Mouse (Mus musculus): ENCODE results near the gene Cfap97d2. TPM values are rescaled to one million over a fixed set of nuclear protein-coding genes. Genes with fewer than 3 reads are reported as not detected.

The Cfap97d2 gene
- polyA plus RNA-seq (2015; fragmentation: Illumina TruSeq; extraction: RNeasy Lipid Tissue Mini Kit (QIAGEN cat#74804); ENCODE audit: insufficient read depth, low replicate concordance): not detected

DNA sequence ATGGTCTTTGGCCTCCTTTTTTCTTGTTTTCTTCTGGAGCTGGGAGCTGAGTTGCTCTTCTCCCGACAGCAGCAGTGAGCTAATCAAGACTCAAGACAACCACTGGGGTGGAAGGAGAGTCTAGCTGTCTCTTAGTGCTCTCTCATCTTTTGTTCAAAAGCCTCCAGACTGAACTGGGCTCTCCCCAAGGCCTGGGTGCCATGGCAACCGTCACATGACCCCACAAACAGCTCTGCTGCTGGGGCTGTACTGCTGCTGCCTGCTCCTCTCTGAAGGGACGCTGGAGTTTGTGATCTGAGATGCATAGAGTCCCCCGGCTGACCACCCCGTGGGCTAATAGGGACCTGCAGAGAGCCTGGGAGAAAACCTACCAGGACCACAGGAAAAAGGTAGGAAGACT lies at the start of gene Cfap97d2:
TSS of gene Cfap97d2 (plus strand) at position 222 of the 400 bp plus-strand sequence.

DNA sequence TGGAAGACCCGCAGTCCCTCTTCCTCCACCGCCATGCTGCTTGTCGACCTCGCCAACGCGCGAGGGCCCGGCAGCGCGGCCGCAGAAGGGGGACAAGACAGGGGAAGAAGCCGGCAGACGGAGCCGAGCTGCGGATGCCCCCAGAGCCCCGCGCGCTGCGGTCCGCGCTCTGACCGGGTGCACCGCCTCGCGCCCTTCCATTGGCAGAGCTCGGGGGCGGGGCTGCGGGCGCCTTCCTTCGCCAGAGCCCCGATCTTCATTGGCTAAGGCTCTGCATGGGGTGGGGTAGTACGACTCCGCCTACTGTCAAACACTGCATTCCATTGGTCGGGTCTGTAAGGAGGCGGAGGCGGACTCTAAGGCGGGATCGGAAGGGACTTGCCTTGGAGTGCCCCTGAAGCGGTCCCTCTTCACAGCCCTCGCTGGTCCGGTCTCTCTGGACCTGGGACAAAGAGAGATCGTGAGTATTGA lies 28.2 kb upstream of the Cfap97d2 start, which contains the start of gene Rasa3:
TSS of gene Rasa3 (minus strand) at position 191 of the 471 bp plus-strand sequence.

GRCm38 (mm10) chr8:13756982-13757804 lies 51.5 kb downstream of the Cfap97d2 start, which contains the start of gene Cdc16:
Cdc16 (plus strand) TSS chr8:13757676.

DNA sequence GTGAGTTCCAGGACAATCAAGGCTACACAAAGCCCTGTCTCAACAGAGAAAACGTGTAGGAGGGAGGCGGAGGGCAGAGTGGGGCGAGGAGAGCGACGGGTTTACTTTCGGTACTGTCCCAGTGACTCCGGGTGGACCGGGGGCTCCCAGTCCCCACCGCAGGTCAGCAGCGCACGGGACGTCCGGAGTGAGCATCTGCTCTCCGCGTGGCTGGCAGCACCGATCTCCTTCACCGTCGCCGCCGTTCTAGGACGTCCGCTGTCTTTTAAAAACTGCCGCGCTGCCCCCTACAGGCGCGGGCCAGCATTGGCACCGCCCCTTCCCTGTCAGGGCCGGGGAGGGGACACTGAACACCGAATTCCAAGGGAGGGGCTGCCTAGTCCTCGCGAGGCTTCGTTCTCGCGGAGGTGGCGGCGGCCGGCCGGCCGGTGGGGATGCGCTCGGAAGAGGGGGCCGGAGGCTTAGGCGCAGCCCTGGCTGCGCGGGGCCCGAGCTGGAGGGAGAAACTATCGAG lies 79.6 kb downstream of the Cfap97d2 start, which contains the start of gene Upf3a:
TSS of gene Upf3a (plus strand) at position 366 of the 514 bp plus-strand sequence.

Other genes with a start within 250 kb of the Cfap97d2 start
- 22.2 TPM for gene Gas6, start 211.4 kb upstream of the Cfap97d2 start, polyA plus RNA-seq (2015; fragmentation: Illumina TruSeq; extraction: RNeasy Lipid Tissue Mini Kit (QIAGEN cat#74804); ENCODE audit: insufficient read depth, low replicate concordance)
- gene 1700029H14Rik, start 143.4 kb upstream of the Cfap97d2 start, polyA plus RNA-seq (2015; fragmentation: Illumina TruSeq; extraction: RNeasy Lipid Tissue Mini Kit (QIAGEN cat#74804); ENCODE audit: insufficient read depth, low replicate concordance): not detected
- gene Rasa3, start 28.3 kb upstream of the Cfap97d2 start, polyA plus RNA-seq (2015; fragmentation: Illumina TruSeq; extraction: RNeasy Lipid Tissue Mini Kit (QIAGEN cat#74804); ENCODE audit: insufficient read depth, low replicate concordance): 140 TPM
- gene Cdc16, start 51.8 kb downstream of the Cfap97d2 start, polyA plus RNA-seq (2015; fragmentation: Illumina TruSeq; extraction: RNeasy Lipid Tissue Mini Kit (QIAGEN cat#74804); ENCODE audit: insufficient read depth, low replicate concordance): 52.4 TPM
- 31.1 TPM for gene Upf3a, start 79.7 kb downstream of the Cfap97d2 start, polyA plus RNA-seq (2015; fragmentation: Illumina TruSeq; extraction: RNeasy Lipid Tissue Mini Kit (QIAGEN cat#74804); ENCODE audit: insufficient read depth, low replicate concordance)
- not detected for gene AF366264, start 132.5 kb downstream of the Cfap97d2 start, polyA plus RNA-seq (2015; fragmentation: Illumina TruSeq; extraction: RNeasy Lipid Tissue Mini Kit (QIAGEN cat#74804); ENCODE audit: insufficient read depth, low replicate concordance)
- gene Champ1, start 163.8 kb downstream of the Cfap97d2 start, polyA plus RNA-seq (2015; fragmentation: Illumina TruSeq; extraction: RNeasy Lipid Tissue Mini Kit (QIAGEN cat#74804); ENCODE audit: insufficient read depth, low replicate concordance): 20.6 TPM
- gene Coprs, start 184.4 kb downstream of the Cfap97d2 start, polyA plus RNA-seq (2015; fragmentation: Illumina TruSeq; extraction: RNeasy Lipid Tissue Mini Kit (QIAGEN cat#74804); ENCODE audit: insufficient read depth, low replicate concordance): 8.7 TPM